Mouse (Mus musculus) CH12.LX (cell line): Measurements from ENCODE around the gene Arl8a. TPM values are rescaled to one million over a fixed set of nuclear protein-coding genes. Genes with fewer than 3 reads are reported as not detected.

Source experiments
- DNase-seq: peaks from one replicate; pipeline ENCODE4 v3.0.0-alpha.2; 2013; ENCODE audit errors: extremely low read depth
- H3K27ac ChIP-seq: 2 replicates; pipeline ENCODE4 v1.5.1; 2012; ENCODE audit warnings: low read depth, mild to moderate bottlenecking, control low read depth, moderate library complexity; ENCODE audit not compliant: insufficient read depth
- H3K27me3 ChIP-seq: replicated peaks from 2 replicates; pipeline ENCODE3; 2012; ENCODE audit warnings: inconsistent platforms
- H3K36me3 ChIP-seq, 2 experiments: replicated peaks in 1 of 2; 2 replicates each; pipeline versions ENCODE3 to v1.6.1; 2012; ENCODE audit warnings: inconsistent platforms in 1 of 2, low read length in 1 of 2, mild to moderate bottlenecking in 1 of 2, mixed read lengths in 1 of 2, moderate library complexity in 1 of 2; ENCODE audit not compliant: control insufficient read depth in 1 of 2, insufficient read depth in 1 of 2
- H3K4me1 ChIP-seq, 2 experiments: 2 replicates each; pipeline ENCODE4 v1.6.1; 2012; ENCODE audit warnings: inconsistent platforms in 1 of 2, moderate library complexity in 1 of 2; ENCODE audit not compliant: insufficient read depth in 2 of 2, control insufficient read depth in 1 of 2
- H3K4me2 ChIP-seq: 2 replicates; pipeline ENCODE4 v1.6.1; 2012; ENCODE audit warnings: low read depth, mild to moderate bottlenecking, control low read depth; ENCODE audit not compliant: poor library complexity, insufficient read depth, severe bottlenecking
- H3K4me3 ChIP-seq, 3 experiments: fragments of 150-350 bp in 1 of 3; sonication (generic) in 1 of 3; replicated peaks in 1 of 3; 2 replicates each; pipeline versions ENCODE3 to v1.5.1; 2011 to 2012; ENCODE audit warnings: low read depth in 2 of 3, low read length in 2 of 3, mild to moderate bottlenecking in 2 of 3, moderate library complexity in 2 of 3, control low read depth in 1 of 3, improper control_type of control experiment in 1 of 3, inconsistent platforms in 1 of 3, mixed read lengths in 1 of 3; ENCODE audit not compliant: poor library complexity in 1 of 3
- H3K79me2 ChIP-seq: replicated peaks from 2 replicates; pipeline ENCODE4 v1.6.1; 2012; ENCODE audit warnings: mild to moderate bottlenecking, moderate library complexity; ENCODE audit not compliant: control insufficient read depth, poor library complexity, insufficient read depth, severe bottlenecking; ENCODE audit errors: extremely low read depth
- H3K9ac ChIP-seq: 2 replicates; pipeline ENCODE4 v1.6.1; 2012; ENCODE audit warnings: low read depth, mild to moderate bottlenecking, control low read depth, moderate library complexity; ENCODE audit not compliant: insufficient read depth
- H3K9me3 ChIP-seq: replicated peaks from 2 replicates; pipeline ENCODE3; 2012; ENCODE audit warnings: low read length, inconsistent platforms, mixed read lengths
- BHLHE40 ChIP-seq: IDR thresholded peaks from 2 replicates; pipeline ENCODE4 v1.6.1; 2011; ENCODE audit warnings: mild to moderate bottlenecking, low read depth, low read length, improper control_type of control experiment
- CTCF ChIP-seq, 2 experiments: IDR thresholded peaks in 1 of 2; conservative IDR thresholded peaks in 1 of 2; 2 replicates each; pipeline ENCODE4 v1.5.1; 2011 to 2012; ENCODE audit warnings: low read depth in 2 of 2, low read length in 2 of 2, improper control_type of control experiment in 1 of 2, inconsistent platforms in 1 of 2, mild to moderate bottlenecking in 1 of 2, moderate library complexity in 1 of 2
- E2F4 ChIP-seq: IDR thresholded peaks from 2 replicates; pipeline ENCODE4 v1.6.1; 2011; ENCODE audit warnings: low read depth, low read length, improper control_type of control experiment; ENCODE audit not compliant: insufficient replicate concordance
- EP300 ChIP-seq: IDR thresholded peaks from 2 replicates; pipeline ENCODE4 v1.6.1; 2011; ENCODE audit warnings: low read length, improper control_type of control experiment
- GABPA ChIP-seq: IDR thresholded peaks from 2 replicates; pipeline ENCODE4 v1.6.1; 2012; ENCODE audit warnings: low read depth, low read length, improper control_type of control experiment, inconsistent platforms; ENCODE audit not compliant: insufficient replicate concordance
- HCFC1 ChIP-seq: IDR thresholded peaks from 2 replicates; pipeline ENCODE4 v1.6.1; 2012; ENCODE audit warnings: low read depth, mild to moderate bottlenecking, inconsistent platforms, low read length, improper control_type of control experiment
- JUN ChIP-seq: IDR thresholded peaks from 2 replicates; pipeline ENCODE4 v1.6.1; 2011; ENCODE audit warnings: low read depth, mild to moderate bottlenecking, low read length, improper control_type of control experiment, moderate library complexity; ENCODE audit not compliant: insufficient read depth
- KAT2A ChIP-seq: IDR thresholded peaks from 2 replicates; pipeline ENCODE4 v1.6.1; 2012; ENCODE audit warnings: low read length, improper control_type of control experiment, inconsistent platforms; ENCODE audit not compliant: insufficient replicate concordance
- MAFK ChIP-seq: IDR thresholded peaks from 2 replicates; pipeline ENCODE4 v1.6.1; 2011; ENCODE audit warnings: low read length, improper control_type of control experiment; ENCODE audit not compliant: insufficient replicate concordance
- MAX ChIP-seq: IDR thresholded peaks from 2 replicates; pipeline ENCODE4 v1.6.1; 2011; ENCODE audit warnings: low read length, improper control_type of control experiment
- MEF2A ChIP-seq: IDR thresholded peaks from 2 replicates; pipeline ENCODE4 v1.6.1; 2014; ENCODE audit warnings: low read depth, mild to moderate bottlenecking, inconsistent platforms, low read length, improper control_type of control experiment, borderline replicate concordance
- MXI1 ChIP-seq: IDR thresholded peaks from 2 replicates; pipeline ENCODE4 v1.6.1; 2011; ENCODE audit warnings: mild to moderate bottlenecking, low read depth, low read length, improper control_type of control experiment
- MYC ChIP-seq: IDR thresholded peaks from 2 replicates; pipeline ENCODE4 v1.6.1; 2011; ENCODE audit warnings: low read depth, mild to moderate bottlenecking, improper control_type of control experiment, low read length
- NELFE ChIP-seq: IDR thresholded peaks from 2 replicates; pipeline ENCODE4 v1.6.1; 2011; ENCODE audit warnings: low read depth, low read length, improper control_type of control experiment
- NRF1 ChIP-seq: IDR thresholded peaks from 2 replicates; pipeline ENCODE4 v1.6.1; 2014; ENCODE audit warnings: low read depth, mild to moderate bottlenecking, inconsistent platforms, low read length, improper control_type of control experiment, moderate library complexity
- PAX5 ChIP-seq: IDR thresholded peaks from 2 replicates; pipeline ENCODE4 v1.6.1; 2012; ENCODE audit warnings: low read length, inconsistent platforms, mixed read lengths
- POLR2AphosphoS2 ChIP-seq: IDR thresholded peaks from 2 replicates; pipeline ENCODE4 v1.6.1; 2011; ENCODE audit warnings: low read depth, low read length, improper control_type of control experiment
- RAD21 ChIP-seq: IDR thresholded peaks from 2 replicates; pipeline ENCODE4 v1.6.1; 2011; ENCODE audit warnings: low read depth, mild to moderate bottlenecking, low read length, improper control_type of control experiment, moderate library complexity
- SIN3A ChIP-seq: IDR thresholded peaks from 2 replicates; pipeline ENCODE4 v1.6.1; 2012; ENCODE audit warnings: low read length, improper control_type of control experiment, inconsistent platforms
- SMC3 ChIP-seq: IDR thresholded peaks from 2 replicates; pipeline ENCODE4 v1.6.1; 2011; ENCODE audit warnings: low read depth, low read length, improper control_type of control experiment
- TBP ChIP-seq: conservative IDR thresholded peaks from 2 replicates; pipeline ENCODE4 v1.6.1; 2011; ENCODE audit warnings: low read depth, low read length, improper control_type of control experiment
- TCF12 ChIP-seq: IDR thresholded peaks from 2 replicates; pipeline ENCODE4 v1.6.1; 2014; ENCODE audit warnings: low read depth, mild to moderate bottlenecking, inconsistent platforms, low read length, improper control_type of control experiment
- ZC3H11A ChIP-seq: IDR thresholded peaks from 2 replicates; pipeline ENCODE4 v1.6.1; 2012; ENCODE audit warnings: low read depth, mild to moderate bottlenecking, inconsistent platforms, low read length, improper control_type of control experiment
- dilution Hi-C: fragments of 300-500 bp; cut with MboI; formaldehyde crosslinking; loops from 2 replicates; pipeline ENCODE4 v1.14.3; 2020; ENCODE audit warnings: low sequenced_read_pairs; ENCODE audit not compliant: extremely low pct_unique_long_range_greater_than_20kb, extremely low pct_ligation_motif_present
- in situ Hi-C: fragments of 300-500 bp; cut with MboI; formaldehyde crosslinking; loops from 3 replicates; pipeline ENCODE4 v1.14.3; 2019; ENCODE audit warnings: low sequenced_read_pairs, low pct_ligation_motif_present, low pct_unique_long_range_greater_than_20kb, mixed read lengths
- polyA plus RNA-seq: library from polyadenylated mRNA; unstranded; fragments of >175 nt; gene quantifications from 2 replicates; pipeline ENCODE4 v1.2.1, GENCODE M21; 2012; ENCODE audit warnings: low read depth; ENCODE audit not compliant: insufficient read length
- total RNA-seq, 2 experiments: library from RNA; depleted of rRNA; stranded (reverse); fragments of 300-350 nt in 1 of 2; fragments of >200 nt in 1 of 2; gene quantifications; 2 replicates each; pipeline ENCODE4 v1.2.3; 2012 to 2014

Arl8a gene
- total and polyA plus RNA-seq, 3 experiments = 4.2 to 52.7 (median 10.9) TPM

DNA sequence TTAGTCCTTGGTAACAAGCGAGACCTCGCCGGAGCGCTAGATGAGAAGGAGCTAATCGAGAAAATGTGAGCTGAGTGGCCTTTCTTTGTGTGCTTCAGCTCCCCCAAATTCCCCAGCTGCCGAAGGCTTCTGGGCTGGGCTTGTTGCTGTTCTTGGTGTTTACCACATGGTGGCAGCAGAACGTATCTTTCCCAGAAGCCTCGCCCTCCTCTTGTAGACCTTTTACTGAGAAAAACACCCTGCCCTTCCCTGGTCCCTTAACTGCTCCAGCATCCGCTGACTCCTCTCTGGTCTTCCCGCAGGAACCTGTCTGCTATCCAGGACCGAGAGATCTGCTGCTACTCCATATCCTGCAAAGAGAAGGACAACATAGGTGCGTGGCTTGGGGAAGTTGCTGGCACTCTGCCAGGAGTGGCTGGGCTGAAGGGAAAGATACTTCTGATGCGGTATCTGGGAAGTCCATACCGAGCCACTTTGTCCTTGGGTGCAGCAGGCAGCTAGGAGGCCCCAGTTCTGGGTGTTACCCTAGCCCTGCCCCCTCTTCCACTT is 7.9 kb downstream of the Arl8a start:
- peak; percentile 77 for DNase-seq
- dilution Hi-C loops (no loop called here), in situ Hi-C loops (loop anchor here (25.0 kb wide), 1 partner anchor 508 kb away; no protein-coding TSS in a partner anchor)
- Histone ChIP-seq H3K79me2 (no peaks in the 10 kb centered on the region), H3K27ac (no peak overlapping the region), H3K4me1 (peaks cover 5 to 24% of the 10 kb centered on the region in 2 experiments; a peak in 2 of 4 replicates), H3K9ac (no peak overlapping the region), H3K36me3 (peaks cover 13 to 70% of the 10 kb centered on the region in 2 experiments), H3K9me3 (no peaks in the 10 kb centered on the region), H3K4me3 (no peak overlapping the region), H3K4me2 (no peak overlapping the region), H3K27me3 (no peaks in the 10 kb centered on the region)
- TF ChIP-seq MEF2A (no peak), SMC3 (peak; percentile 78), CTCF (conservative IDR thresholded peaks at IDR 0.05 in 1 of 2, IDR thresholded peaks at IDR 0.05 in 1 of 2; ENCODE audit: low read depth in 2 of 2, low read length in 2 of 2) (peak; percentile 56 to 87; a peak in 3 of 4 replicates), KAT2A (no peak), RAD21 (peak; percentile 78), PAX5 (no peak)

DNA sequence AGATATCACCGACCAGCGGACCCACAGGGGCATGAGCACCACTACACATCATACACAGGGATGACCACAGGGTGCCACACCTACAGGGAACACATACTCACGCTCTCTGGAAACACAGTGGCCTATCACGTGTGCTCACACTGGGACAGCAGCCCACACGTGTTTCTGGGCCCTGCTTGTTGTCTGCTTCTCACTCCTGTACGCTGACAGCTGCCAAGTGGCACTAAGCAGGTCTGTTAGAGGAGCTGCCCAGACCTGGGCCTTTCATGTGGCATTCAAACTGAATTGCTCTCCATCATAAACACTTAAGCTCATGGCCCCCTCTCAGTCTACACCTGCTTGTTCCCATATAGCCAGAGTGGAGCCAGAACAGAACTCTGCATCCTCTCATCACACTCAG is 9.7 kb downstream of the Arl8a start:
- TF ChIP-seq SIN3A = no peak
- TF ChIP-seq SMC3 = no peak
- TF ChIP-seq MAX = no peak
- no peak for TF ChIP-seq ZC3H11A
- TF ChIP-seq HCFC1 = no peak
- in situ Hi-C loops (loop anchor here (25.0 kb wide), 1 partner anchor 506 kb away; no protein-coding TSS in a partner anchor), dilution Hi-C loops (no loop called here)
- no peak overlapping the region for H3K27ac ChIP-seq
- H3K9me3 ChIP-seq = no peaks in the 10 kb centered on the region
- no peak overlapping the region for H3K9ac ChIP-seq
- peaks cover 5 to 21% of the 10 kb centered on the region in 2 experiments; a peak in 2 of 4 replicates for H3K4me1 ChIP-seq
- H3K36me3 ChIP-seq = peaks cover 13 to 54% of the 10 kb centered on the region in 2 experiments
- DNase-seq = no peak
- H3K79me2 ChIP-seq = no peaks in the 10 kb centered on the region
- H3K4me2 ChIP-seq = no peak overlapping the region
- no peak overlapping the region for H3K4me3 ChIP-seq
- no peaks in the 10 kb centered on the region for H3K27me3 ChIP-seq

DNA sequence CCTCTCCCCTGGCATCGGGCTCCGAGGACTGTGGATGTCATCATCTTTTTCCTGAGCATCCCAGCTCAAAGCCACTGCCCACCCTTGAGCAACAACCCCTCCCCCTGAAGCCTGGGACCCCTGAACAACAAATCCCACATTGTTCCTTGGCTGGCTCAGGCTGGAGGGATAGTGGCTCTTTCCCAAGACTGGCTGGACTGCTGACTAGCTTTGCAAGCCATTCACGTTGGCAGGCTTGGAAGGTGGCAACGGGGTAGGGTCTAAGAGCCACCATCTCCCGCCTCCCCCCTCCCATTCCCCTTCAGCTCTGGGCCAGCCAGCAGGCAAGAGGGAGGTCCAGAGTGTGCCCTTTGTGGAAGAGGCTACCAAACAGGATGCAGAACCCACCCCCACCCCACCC is 12.0 kb downstream of the Arl8a start:
- DNase-seq = no peak
- H3K9me3 ChIP-seq = no peaks in the 10 kb centered on the region
- TF ChIP-seq HCFC1 (no peak), EP300 (no peak), TBP (no peak), ZC3H11A (no peak), POLR2AphosphoS2 (no peak), MEF2A (no peak), JUN (no peak), SIN3A (no peak), NRF1 (no peak), TCF12 (no peak), RAD21 (no peak), MXI1 (no peak), E2F4 (no peak), MYC (no peak), NELFE (no peak), BHLHE40 (no peak), MAX (no peak), GABPA (no peak), MAFK (no peak), CTCF (conservative IDR thresholded peaks at IDR 0.05 in 1 of 2, IDR thresholded peaks at IDR 0.05 in 1 of 2; ENCODE audit: low read depth in 2 of 2, low read length in 2 of 2) (no peak)
- TF ChIP-seq, all 38 proteins: peak for 0
- no peaks in the 10 kb centered on the region for H3K79me2 ChIP-seq
- H3K27ac ChIP-seq = no peak overlapping the region
- in situ Hi-C loops = loop anchor here (25.0 kb wide), 1 partner anchor 504 kb away; no protein-coding TSS in a partner anchor
- H3K4me1 ChIP-seq = peaks cover 5 to 17% of the 10 kb centered on the region in 2 experiments; a peak in 2 of 4 replicates
- no peak overlapping the region for H3K4me3 ChIP-seq
- H3K4me2 ChIP-seq = no peak overlapping the region
- no peaks in the 10 kb centered on the region for H3K27me3 ChIP-seq
- peaks cover 10 to 35% of the 10 kb centered on the region in 2 experiments for H3K36me3 ChIP-seq
- no peak overlapping the region for H3K9ac ChIP-seq
- dilution Hi-C loops = no loop called here
